Mouse (Mus musculus): ENCODE measurements at regions not wholly inside any gene's neighbourhood (a gene's known extent, or its start where the extent isn't known, plus 50 kb on each side); places are given as distances from the start of the nearest gene placed in this dataset.
"Not testable (repeated sequence)": the region's sequence is repeated elsewhere in the genome, so short reads cannot be mapped to it uniquely, and the experiment has no call there.

GRCm38 (mm10) chr13:61957197-61957596, 172.5 kb upstream of the Zfp808 start:
- not testable (repeated sequence) for H3K36me3 ChIP-seq (ENCODE audit: control insufficient read depth, insufficient read depth, low read length); H3K27me3 ChIP-seq (ENCODE audit: control insufficient read depth, insufficient read depth, low read length); H3K4me3 ChIP-seq (ENCODE audit: low read depth, low read length); H3K4me2 ChIP-seq (ENCODE audit: low read depth, low read length, severe bottlenecking); DNase-seq (ENCODE audit: low spot score); ATAC-seq (replicated peaks; ENCODE audit: low FRiP score); H3K9ac ChIP-seq (ENCODE audit: low read length); H3K9me3 ChIP-seq (ENCODE audit: control insufficient read depth, low read length); H3K4me1 ChIP-seq (replicated peaks; ENCODE audit: control insufficient read depth, insufficient read depth, low read length); H3K27ac ChIP-seq (ENCODE audit: low read depth, low read length)
- WGBS: 91% methylated on average over 7 of the region's 9 CpGs

GRCm38 (mm10) chr13:61978856-61979255, 150.8 kb upstream of the Zfp808 start:
- H3K4me3 ChIP-seq (ENCODE audit: low read depth, low read length); H3K4me2 ChIP-seq (ENCODE audit: low read depth, low read length, severe bottlenecking); DNase-seq (ENCODE audit: low spot score); ATAC-seq (replicated peaks; ENCODE audit: low FRiP score); H3K9ac ChIP-seq (ENCODE audit: low read length); H3K36me3 ChIP-seq (ENCODE audit: control insufficient read depth, insufficient read depth, low read length); H3K27me3 ChIP-seq (ENCODE audit: control insufficient read depth, insufficient read depth, low read length); H3K27ac ChIP-seq (ENCODE audit: low read depth, low read length); H3K9me3 ChIP-seq (ENCODE audit: control insufficient read depth, low read length); H3K4me1 ChIP-seq (replicated peaks; ENCODE audit: control insufficient read depth, insufficient read depth, low read length): not testable (repeated sequence)
- WGBS: 93% methylated on average over 3 of the region's 3 CpGs

- DNase-seq (ENCODE audit: low spot score); H3K4me2 ChIP-seq (ENCODE audit: low read depth, low read length, severe bottlenecking): not testable (repeated sequence)
These were observed 133.2 kb upstream of the Zfp808 start for GRCm38 (mm10) chr13:61996519-61996918.

GRCm38 (mm10) chr13:61998803-61999202, 130.9 kb upstream of the Zfp808 start:
- DNase-seq (ENCODE audit: low spot score); ATAC-seq (replicated peaks; ENCODE audit: low FRiP score); H3K9me3 ChIP-seq (ENCODE audit: control insufficient read depth, low read length); H3K4me3 ChIP-seq (ENCODE audit: low read depth, low read length); H3K4me1 ChIP-seq (replicated peaks; ENCODE audit: control insufficient read depth, insufficient read depth, low read length); H3K27me3 ChIP-seq (ENCODE audit: control insufficient read depth, insufficient read depth, low read length); H3K4me2 ChIP-seq (ENCODE audit: low read depth, low read length, severe bottlenecking); H3K27ac ChIP-seq (ENCODE audit: low read depth, low read length); H3K9ac ChIP-seq (ENCODE audit: low read length); H3K36me3 ChIP-seq (ENCODE audit: control insufficient read depth, insufficient read depth, low read length): not testable (repeated sequence)
- 7% methylated on average over 6 of the region's 6 CpGs for WGBS

More at GRCm38 (mm10) chr13:61996519-61996918, 133.2 kb upstream of the Zfp808 start:
- H3K9me3 ChIP-seq (ENCODE audit: control insufficient read depth, low read length); ATAC-seq (replicated peaks; ENCODE audit: low FRiP score); H3K27ac ChIP-seq (ENCODE audit: low read depth, low read length); H3K4me1 ChIP-seq (replicated peaks; ENCODE audit: control insufficient read depth, insufficient read depth, low read length); H3K27me3 ChIP-seq (ENCODE audit: control insufficient read depth, insufficient read depth, low read length); H3K4me3 ChIP-seq (ENCODE audit: low read depth, low read length); H3K36me3 ChIP-seq (ENCODE audit: control insufficient read depth, insufficient read depth, low read length); H3K9ac ChIP-seq (ENCODE audit: low read length): not testable (repeated sequence)
- 64% methylated on average over 3 of the region's 3 CpGs for WGBS

- not testable (repeated sequence) for DNase-seq (ENCODE audit: low spot score); H3K9ac ChIP-seq (ENCODE audit: low read length); H3K27me3 ChIP-seq (ENCODE audit: control insufficient read depth, insufficient read depth, low read length); H3K4me3 ChIP-seq (ENCODE audit: low read depth, low read length); H3K36me3 ChIP-seq (ENCODE audit: control insufficient read depth, insufficient read depth, low read length); H3K4me1 ChIP-seq (replicated peaks; ENCODE audit: control insufficient read depth, insufficient read depth, low read length); H3K9me3 ChIP-seq (ENCODE audit: control insufficient read depth, low read length); H3K4me2 ChIP-seq (ENCODE audit: low read depth, low read length, severe bottlenecking); H3K27ac ChIP-seq (ENCODE audit: low read depth, low read length); ATAC-seq (replicated peaks; ENCODE audit: low FRiP score)
- 73% methylated on average over 1 of the region's 1 CpGs for WGBS
These were observed 122.4 kb upstream of the Zfp808 start for GRCm38 (mm10) chr13:62007321-62007720.

- Histone ChIP-seq H3K4me2 (ENCODE audit: low read depth, low read length, severe bottlenecking) (peak overlapping the region; percentile 43), H3K4me3 (ENCODE audit: low read depth, low read length) (peak overlapping the region; percentile 49), H3K9ac (ENCODE audit: low read length) (peak overlapping the region; percentile 69)
- not testable (repeated sequence) for H3K27me3 ChIP-seq (ENCODE audit: control insufficient read depth, insufficient read depth, low read length); H3K9me3 ChIP-seq (ENCODE audit: control insufficient read depth, low read length); H3K36me3 ChIP-seq (ENCODE audit: control insufficient read depth, insufficient read depth, low read length); H3K4me1 ChIP-seq (replicated peaks; ENCODE audit: control insufficient read depth, insufficient read depth, low read length); H3K27ac ChIP-seq (ENCODE audit: low read depth, low read length)
- WGBS: 3% methylated on average over 22 of the region's 22 CpGs
- ATAC-seq (replicated peaks; ENCODE audit: low FRiP score) (peak; percentile 91), DNase-seq (ENCODE audit: low spot score) (peak; percentile 65)
These were observed 114.1 kb upstream of the Zfp808 start for GRCm38 (mm10) chr13:62015424-62016167.

GRCm38 (mm10) chr13:62016168-62016502, 113.6 kb upstream of the Zfp808 start:
- H3K27me3 ChIP-seq (ENCODE audit: control insufficient read depth, insufficient read depth, low read length); DNase-seq (ENCODE audit: low spot score); H3K9me3 ChIP-seq (ENCODE audit: control insufficient read depth, low read length); H3K27ac ChIP-seq (ENCODE audit: low read depth, low read length); H3K4me1 ChIP-seq (replicated peaks; ENCODE audit: control insufficient read depth, insufficient read depth, low read length); H3K36me3 ChIP-seq (ENCODE audit: control insufficient read depth, insufficient read depth, low read length): not testable (repeated sequence)
- Histone ChIP-seq H3K9ac (ENCODE audit: low read length) (peak overlapping the region; percentile 69), H3K4me3 (ENCODE audit: low read depth, low read length) (peak overlapping the region; percentile 49), H3K4me2 (ENCODE audit: low read depth, low read length, severe bottlenecking) (peak overlapping the region; percentile 43)
- under 1% methylated on average over 5 of the region's 5 CpGs for WGBS
- ATAC-seq (replicated peaks; ENCODE audit: low FRiP score): peak; percentile 39; the same call in 1 of the 2 replicates

- not testable (repeated sequence) for H3K36me3 ChIP-seq (ENCODE audit: control insufficient read depth, insufficient read depth, low read length); H3K4me3 ChIP-seq (ENCODE audit: low read depth, low read length); H3K4me1 ChIP-seq (replicated peaks; ENCODE audit: control insufficient read depth, insufficient read depth, low read length); H3K4me2 ChIP-seq (ENCODE audit: low read depth, low read length, severe bottlenecking); H3K27ac ChIP-seq (ENCODE audit: low read depth, low read length); ATAC-seq (replicated peaks; ENCODE audit: low FRiP score); H3K9ac ChIP-seq (ENCODE audit: low read length); H3K27me3 ChIP-seq (ENCODE audit: control insufficient read depth, insufficient read depth, low read length); H3K9me3 ChIP-seq (ENCODE audit: control insufficient read depth, low read length); DNase-seq (ENCODE audit: low spot score)
- WGBS: 90% methylated on average over 2 of the region's 2 CpGs
These were observed 92.0 kb upstream of the Zfp808 start for GRCm38 (mm10) chr13:62037646-62038045.

Data from forebrain, embryonic 11.5 days (tissue).